Mouse (Mus musculus) thymus, adult 2 months (tissue): Measurements from ENCODE around the gene Slc8a1.

Experiments
- CTCF ChIP-seq: fragments of 200-500 bp; IDR thresholded peaks from 2 replicates; pipeline ENCODE4 v1.5.1; 2012; ENCODE audit warnings: mild to moderate bottlenecking, control low read depth, low read length, moderate library complexity, borderline replicate concordance; ENCODE audit not compliant: control insufficient read depth, poor library complexity, insufficient read depth; ENCODE audit errors: extremely low read depth
- POLR2A ChIP-seq: fragments of 200-500 bp; IDR thresholded peaks from 2 replicates; pipeline ENCODE4 v1.6.1; 2012; ENCODE audit warnings: mild to moderate bottlenecking, low read length, control low read depth, moderate library complexity; ENCODE audit not compliant: control insufficient read depth, poor library complexity, insufficient read depth; ENCODE audit errors: extremely low read depth

DNA sequence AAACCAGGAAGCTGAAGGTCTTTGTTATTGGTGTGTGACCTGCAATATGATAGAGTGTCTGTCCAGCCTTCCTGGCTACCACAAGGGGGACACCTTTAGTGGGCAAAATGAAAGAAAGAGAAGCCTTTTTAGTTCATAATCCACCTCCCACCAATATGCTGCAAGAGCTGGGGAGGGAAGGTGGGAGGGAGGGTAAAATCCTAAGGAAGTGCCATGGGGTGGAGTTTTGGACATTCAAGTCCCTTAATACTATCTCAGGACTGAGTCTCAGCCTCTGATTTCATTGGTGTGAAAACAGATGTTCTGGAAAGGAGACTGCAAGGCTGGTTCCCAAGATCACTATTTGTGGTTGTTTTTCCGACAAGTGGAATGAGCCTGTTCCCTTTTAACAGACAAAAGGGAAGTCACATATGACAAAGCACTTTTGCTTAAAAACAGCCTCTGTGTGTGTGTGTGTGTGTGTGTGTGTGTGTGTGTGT, 25.9 kb downstream of the Slc8a1 start:
- TF ChIP-seq POLR2A (no peak), CTCF (no peak)
